Mouse (Mus musculus): ENCODE results near the gene Tmem95.

- TF ChIP-seq CTCF (IDR thresholded peaks at IDR 0.05; ENCODE audit: control insufficient read depth, insufficient read depth, insufficient read length) (no peak), USF1 (IDR thresholded peaks at IDR 0.05; ENCODE audit: low read depth) (no peak), CEBPB (IDR thresholded peaks at IDR 0.05; ENCODE audit: low read depth) (no peak), MYOG (IDR thresholded peaks at IDR 0.05; ENCODE audit: control insufficient read depth, extremely low read depth, insufficient read length) (no peak), MAX (IDR thresholded peaks at IDR 0.05) (no peak), MYOD1 (IDR thresholded peaks at IDR 0.05; ENCODE audit: control insufficient read depth, insufficient read length, low read depth) (no peak)
Observed at GRCm38 (mm10) chr11:69848021-69848420, 29.8 kb downstream of the Tmem95 start.
